Mouse (Mus musculus): ENCODE results near the gene Mcam. TPM values are rescaled to one million over a fixed set of nuclear protein-coding genes. Genes with fewer than 3 reads are reported as not detected.
A peak's percentile ranks its signal among the peaks of the same experiment; 100 is the strongest.

Mcam gene
- polyA plus RNA-seq, 1 experiment: 18.7 TPM

DNA sequence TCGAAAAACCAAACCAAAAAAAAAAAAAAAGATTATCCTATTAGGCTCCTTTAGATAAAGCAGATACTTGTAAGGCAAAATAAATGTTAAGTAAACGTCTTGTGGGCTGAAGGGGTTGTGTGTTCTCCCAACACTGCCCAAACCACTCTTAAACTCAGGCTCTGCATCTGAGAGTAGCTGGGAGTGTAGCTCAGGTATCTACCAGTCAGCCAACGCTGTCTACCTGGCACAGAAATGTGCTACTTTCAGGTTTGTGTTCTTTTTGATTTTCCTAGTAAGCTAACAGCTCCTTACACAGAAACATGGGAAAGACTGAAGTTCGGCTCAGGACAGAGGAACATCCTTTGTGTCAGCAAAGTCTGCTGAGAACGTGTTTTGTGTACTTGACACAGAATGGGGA lies 2.1 kb upstream of the Mcam start:
- peaks cover 39% of the 10 kb centered on the region for H3K4me1 ChIP-seq (replicated peaks; ENCODE audit: control insufficient read depth, insufficient read depth, low read length)
- TF ChIP-seq POLR2A (IDR thresholded peaks at IDR 0.05; ENCODE audit: control insufficient read depth, extremely low read depth, insufficient read depth, low read length, poor library complexity) (no peak), CTCF (IDR thresholded peaks at IDR 0.05; ENCODE audit: borderline replicate concordance, control insufficient read depth, extremely low read depth, insufficient read depth, low read length, poor library complexity) (no peak)
- peaks cover 13% of the 10 kb centered on the region; the same call in 1 of the 2 replicates for H3K27me3 ChIP-seq (ENCODE audit: control insufficient read depth, insufficient read depth, low read length)
- 88% methylated on average over 5 of the region's 5 CpGs for WGBS
- DNase-seq: no peak
- no peak overlapping the region for H3K4me3 ChIP-seq (ENCODE audit: control insufficient read depth, insufficient read depth, low read length)
- no peak overlapping the region for H3K27ac ChIP-seq (ENCODE audit: control insufficient read depth, insufficient read depth, low read length)
- no peaks in the 10 kb centered on the region for H3K36me3 ChIP-seq (ENCODE audit: control insufficient read depth, insufficient read depth, low read length)

DNA sequence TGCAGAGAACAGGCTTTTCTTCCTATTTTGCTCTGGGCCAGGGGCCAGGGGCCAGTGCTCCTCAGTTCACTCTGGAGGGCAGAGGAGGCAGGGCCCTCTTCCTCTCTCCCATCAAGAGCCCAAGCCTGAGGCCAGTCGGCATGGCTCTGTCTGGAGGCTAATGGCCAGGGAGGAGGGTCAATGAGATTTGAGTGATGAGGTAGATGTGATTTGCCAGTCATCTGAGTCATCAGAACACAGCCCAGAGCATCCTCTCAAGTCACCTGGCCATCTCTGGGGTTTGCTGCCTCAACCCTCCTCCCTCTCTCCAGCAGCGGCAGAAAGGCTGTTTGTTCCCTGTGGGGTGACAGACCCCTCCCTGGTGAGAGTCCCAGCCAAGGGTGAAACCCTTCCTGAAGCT lies 982 bp upstream of the Mcam start:
- H3K4me1 ChIP-seq (replicated peaks; ENCODE audit: control insufficient read depth, insufficient read depth, low read length): peaks cover 39% of the 10 kb centered on the region
- H3K27ac ChIP-seq (ENCODE audit: control insufficient read depth, insufficient read depth, low read length): no peak overlapping the region
- TF ChIP-seq POLR2A (IDR thresholded peaks at IDR 0.05; ENCODE audit: control insufficient read depth, extremely low read depth, insufficient read depth, low read length, poor library complexity) (no peak), CTCF (IDR thresholded peaks at IDR 0.05; ENCODE audit: borderline replicate concordance, control insufficient read depth, extremely low read depth, insufficient read depth, low read length, poor library complexity) (no peak)
- 67% methylated on average over 2 of the region's 2 CpGs for WGBS
- peaks cover 13% of the 10 kb centered on the region; the same call in 1 of the 2 replicates for H3K27me3 ChIP-seq (ENCODE audit: control insufficient read depth, insufficient read depth, low read length)
- no peak overlapping the region for H3K4me3 ChIP-seq (ENCODE audit: control insufficient read depth, insufficient read depth, low read length)
- no peaks in the 10 kb centered on the region for H3K36me3 ChIP-seq (ENCODE audit: control insufficient read depth, insufficient read depth, low read length)
- DNase-seq: no peak

DNA sequence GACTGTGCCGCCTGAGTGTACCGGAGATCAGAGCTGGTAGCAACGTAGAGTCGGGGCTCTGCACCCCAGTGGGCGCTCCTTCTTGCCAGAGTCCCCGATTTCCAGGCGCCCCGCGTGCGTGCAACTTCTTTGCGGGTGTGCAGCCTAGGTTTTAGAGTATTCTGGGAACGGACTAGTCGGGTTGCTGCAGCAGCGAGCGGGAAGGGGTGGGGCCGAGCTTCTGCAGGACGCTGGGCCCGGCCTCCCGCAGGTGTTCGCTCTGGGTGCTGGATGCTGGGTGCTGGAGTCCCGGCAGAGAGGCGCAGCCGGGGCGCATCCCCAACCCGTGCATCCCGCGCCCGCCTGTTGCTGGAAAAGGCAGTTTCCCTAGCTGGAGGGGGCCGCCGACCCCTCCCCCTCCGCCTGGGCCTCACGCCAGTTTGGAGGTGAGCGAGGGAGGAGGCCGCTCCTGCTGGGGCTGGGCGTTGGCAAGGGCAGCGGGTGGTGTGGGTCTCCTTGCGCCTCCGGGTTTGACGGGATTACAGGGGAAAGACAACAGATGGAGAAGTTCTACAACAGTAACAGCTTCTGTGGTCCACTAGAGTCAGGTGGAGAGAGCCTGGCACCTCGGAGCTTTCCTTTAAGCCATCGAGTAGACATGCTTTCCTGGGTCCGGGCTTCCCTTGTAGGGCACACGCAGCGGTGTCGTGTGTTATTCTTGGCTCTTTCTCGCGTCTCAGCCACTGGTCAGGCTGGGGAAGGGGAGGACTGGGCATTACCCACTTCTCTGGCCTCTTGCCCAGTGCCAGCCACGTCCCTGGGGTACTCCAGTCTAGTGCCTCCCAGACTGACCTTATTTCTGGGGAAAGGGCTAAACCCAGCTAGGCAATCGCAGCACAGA lies 822 bp downstream of the Mcam start:
- peak; percentile 59 for DNase-seq

DNA sequence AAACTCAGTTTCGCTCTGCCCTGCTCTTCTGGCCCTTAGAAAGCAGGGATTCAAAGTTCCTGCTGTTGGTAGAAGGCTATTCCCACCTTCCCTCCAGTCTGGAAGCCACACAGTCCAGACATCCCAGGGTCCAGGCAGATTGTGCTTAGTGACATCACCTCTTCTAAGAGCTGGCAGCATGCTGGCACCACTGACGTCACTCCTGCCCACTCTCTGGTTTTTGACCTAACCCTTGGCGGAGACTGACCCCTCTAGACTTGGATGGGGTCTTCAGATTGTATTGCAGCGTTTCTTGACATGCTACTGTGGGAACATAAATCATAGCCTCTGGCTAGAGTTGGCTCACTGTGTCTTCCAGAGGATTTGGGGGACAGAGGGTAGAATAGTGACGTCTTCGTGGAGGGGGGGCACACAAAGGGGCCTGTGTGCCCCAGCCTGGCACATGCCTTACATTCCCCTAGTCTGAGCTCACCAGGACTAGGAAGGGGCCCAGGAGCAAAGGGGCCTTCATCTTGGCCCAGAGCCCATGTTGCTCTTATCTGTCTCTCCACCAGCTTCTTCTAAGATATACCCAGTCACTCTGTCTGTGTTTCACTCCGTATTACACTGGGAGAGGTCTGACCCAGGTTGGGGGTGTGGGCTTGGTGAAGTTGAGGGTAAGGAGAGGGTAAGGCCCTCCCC lies 1.6 kb downstream of the Mcam start:
- no peak for TF ChIP-seq POLR2A (IDR thresholded peaks at IDR 0.05; ENCODE audit: control insufficient read depth, extremely low read depth, insufficient read depth, low read length, poor library complexity)
- TF ChIP-seq CTCF (IDR thresholded peaks at IDR 0.05; ENCODE audit: borderline replicate concordance, control insufficient read depth, extremely low read depth, insufficient read depth, low read length, poor library complexity): no peak
- Histone ChIP-seq H3K27me3 (ENCODE audit: control insufficient read depth, insufficient read depth, low read length) (peaks cover 13% of the 10 kb centered on the region; the same call in 1 of the 2 replicates), H3K4me1 (replicated peaks; ENCODE audit: control insufficient read depth, insufficient read depth, low read length) (peaks cover 25% of the 10 kb centered on the region), H3K27ac (ENCODE audit: control insufficient read depth, insufficient read depth, low read length) (no peak overlapping the region), H3K36me3 (ENCODE audit: control insufficient read depth, insufficient read depth, low read length) (no peaks in the 10 kb centered on the region), H3K4me3 (ENCODE audit: control insufficient read depth, insufficient read depth, low read length) (no peak overlapping the region)
- no peak for DNase-seq
- 80% methylated on average over 7 of the region's 7 CpGs for WGBS

More for the DNA sequence above, 822 bp downstream of the Mcam start:
- TF ChIP-seq POLR2A (IDR thresholded peaks at IDR 0.05; ENCODE audit: control insufficient read depth, extremely low read depth, insufficient read depth, low read length, poor library complexity) (no peak), CTCF (IDR thresholded peaks at IDR 0.05; ENCODE audit: borderline replicate concordance, control insufficient read depth, extremely low read depth, insufficient read depth, low read length, poor library complexity) (no peak)
- WGBS: 4% methylated on average over 49 of the region's 49 CpGs
- H3K27ac ChIP-seq (ENCODE audit: control insufficient read depth, insufficient read depth, low read length): no peak overlapping the region
- no peaks in the 10 kb centered on the region for H3K36me3 ChIP-seq (ENCODE audit: control insufficient read depth, insufficient read depth, low read length)
- H3K4me3 ChIP-seq (ENCODE audit: control insufficient read depth, insufficient read depth, low read length): peak overlapping the region; percentile 43
- peaks cover 32% of the 10 kb centered on the region for H3K4me1 ChIP-seq (replicated peaks; ENCODE audit: control insufficient read depth, insufficient read depth, low read length)
- peaks cover 13% of the 10 kb centered on the region; the same call in 1 of the 2 replicates for H3K27me3 ChIP-seq (ENCODE audit: control insufficient read depth, insufficient read depth, low read length)

DNA sequence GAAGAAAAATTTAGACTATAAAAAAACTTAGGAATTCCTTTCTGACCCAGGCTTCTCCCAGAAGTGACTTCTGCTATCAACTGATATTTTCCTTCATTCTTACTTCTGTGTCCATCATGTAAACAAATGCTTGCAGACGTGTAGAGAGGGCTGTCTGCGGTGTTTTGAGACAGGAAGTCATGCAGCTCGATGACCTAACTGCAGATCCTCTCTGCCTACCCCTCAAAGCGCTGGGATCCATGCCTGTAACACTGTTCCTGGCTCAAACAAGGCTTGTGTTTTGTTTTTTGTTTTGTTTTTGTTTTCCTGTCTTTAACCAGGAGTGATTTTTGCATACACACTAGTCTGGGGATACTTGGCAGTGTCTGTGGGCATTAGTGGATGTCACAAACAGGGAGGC lies 3.6 kb downstream of the Mcam start:
- H3K27me3 ChIP-seq (ENCODE audit: control insufficient read depth, insufficient read depth, low read length): peaks cover 13% of the 10 kb centered on the region; the same call in 1 of the 2 replicates
- DNase-seq: no peak
- no peak overlapping the region for H3K27ac ChIP-seq (ENCODE audit: control insufficient read depth, insufficient read depth, low read length)
- H3K4me1 ChIP-seq (replicated peaks; ENCODE audit: control insufficient read depth, insufficient read depth, low read length): peaks cover 19% of the 10 kb centered on the region
- H3K36me3 ChIP-seq (ENCODE audit: control insufficient read depth, insufficient read depth, low read length): peaks cover 15% of the 10 kb centered on the region
- 39% methylated on average over 4 of the region's 4 CpGs for WGBS
- no peak overlapping the region for H3K4me3 ChIP-seq (ENCODE audit: control insufficient read depth, insufficient read depth, low read length)
- TF ChIP-seq CTCF (IDR thresholded peaks at IDR 0.05; ENCODE audit: borderline replicate concordance, control insufficient read depth, extremely low read depth, insufficient read depth, low read length, poor library complexity) (no peak), POLR2A (IDR thresholded peaks at IDR 0.05; ENCODE audit: control insufficient read depth, extremely low read depth, insufficient read depth, low read length, poor library complexity) (no peak)

DNA sequence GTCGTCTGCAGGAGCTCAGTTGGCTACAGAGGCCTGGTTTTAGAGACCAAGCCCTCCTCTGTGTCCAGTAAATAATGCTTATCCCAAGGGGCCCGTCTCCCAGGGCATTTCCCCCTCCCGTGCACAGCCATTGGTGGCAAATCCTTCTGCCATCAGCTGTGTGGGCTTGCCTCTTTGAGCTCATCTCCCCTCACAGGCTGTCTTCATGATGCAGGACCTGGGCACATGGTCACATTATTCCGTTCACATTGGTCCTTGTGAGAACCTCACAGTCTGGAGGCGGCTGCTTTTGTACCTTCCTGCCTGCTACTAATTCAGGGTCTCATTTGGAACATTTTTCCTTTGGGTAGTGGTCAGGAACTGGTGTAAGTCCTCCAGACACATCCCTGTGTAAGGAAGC lies 7.7 kb downstream of the Mcam start:
- Histone ChIP-seq H3K27ac (ENCODE audit: control insufficient read depth, insufficient read depth, low read length) (no peak overlapping the region), H3K4me3 (ENCODE audit: control insufficient read depth, insufficient read depth, low read length) (no peak overlapping the region), H3K27me3 (ENCODE audit: control insufficient read depth, insufficient read depth, low read length) (no peaks in the 10 kb centered on the region), H3K36me3 (ENCODE audit: control insufficient read depth, insufficient read depth, low read length) (peaks cover 53% of the 10 kb centered on the region), H3K4me1 (replicated peaks; ENCODE audit: control insufficient read depth, insufficient read depth, low read length) (no peaks in the 10 kb centered on the region)
- WGBS: 95% methylated on average over 5 of the region's 5 CpGs
- no peak for TF ChIP-seq CTCF (IDR thresholded peaks at IDR 0.05; ENCODE audit: borderline replicate concordance, control insufficient read depth, extremely low read depth, insufficient read depth, low read length, poor library complexity)
- DNase-seq: no peak
